Mouse (Mus musculus): ENCODE data around the gene Ctsl.
A peak's percentile ranks its signal among the peaks of the same experiment; 100 is the strongest.

The Ctsl gene

DNA sequence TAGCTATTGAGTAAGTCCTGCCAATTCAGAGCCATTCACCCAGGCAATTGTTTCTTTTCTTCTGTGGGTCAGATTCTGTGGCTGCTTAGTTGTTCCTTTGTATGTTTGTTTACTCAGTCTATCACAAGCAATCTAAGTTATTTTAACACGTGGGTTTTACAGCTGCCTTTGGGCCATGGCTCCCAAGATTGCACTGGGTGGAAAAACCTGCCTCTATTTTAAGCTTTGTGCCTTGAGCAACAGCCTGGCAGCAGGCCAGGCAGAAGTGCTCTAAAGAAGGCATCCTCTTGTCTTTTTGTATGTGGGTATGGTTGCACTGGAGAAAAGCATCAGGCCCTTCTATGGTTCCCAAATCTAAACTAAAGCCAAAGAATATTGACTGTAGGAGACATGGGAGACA, 3.0 kb upstream of the Ctsl start:
- no peak for DNase-seq (ENCODE audit: low spot score)

GRCm38 (mm10) chr13:64369805-64370172, 901 bp downstream of the Ctsl start:
- no peak for DNase-seq (ENCODE audit: low spot score)

DNA sequence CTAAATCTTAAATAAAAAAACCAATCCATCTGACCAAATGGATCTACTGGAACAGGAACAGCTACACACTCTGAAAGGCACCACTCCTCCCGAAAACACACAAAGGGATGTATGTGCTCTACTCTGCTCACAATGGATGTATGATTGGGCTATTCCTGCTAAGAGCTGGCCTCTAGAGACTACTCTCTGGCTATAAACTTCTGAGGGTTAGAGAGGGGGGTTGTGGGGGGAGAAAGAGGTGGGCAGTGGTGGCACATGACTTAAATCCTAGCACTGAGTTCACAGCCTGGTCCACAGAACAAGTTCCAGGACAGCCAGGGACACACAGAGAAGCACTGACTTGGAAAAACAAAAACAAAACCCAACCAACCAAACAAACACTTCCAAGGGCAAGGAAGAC, 2.1 kb downstream of the Ctsl start:
- DNase-seq (ENCODE audit: low spot score), result no peak

GRCm38 (mm10) chr13:64367615-64368014, 3.1 kb downstream of the Ctsl start:
- DNase-seq (ENCODE audit: low spot score), result no peak

- DNase-seq (ENCODE audit: low spot score), result no peak
Observed at GRCm38 (mm10) chr13:64365326-64365725, 5.4 kb downstream of the Ctsl start.

GRCm38 (mm10) chr13:64364258-64364657, 6.4 kb downstream of the Ctsl start:
- DNase-seq (ENCODE audit: low spot score), result no peak

- no peak for DNase-seq (ENCODE audit: low spot score)
Observed at GRCm38 (mm10) chr13:64362139-64362538, 8.6 kb downstream of the Ctsl start.

DNA sequence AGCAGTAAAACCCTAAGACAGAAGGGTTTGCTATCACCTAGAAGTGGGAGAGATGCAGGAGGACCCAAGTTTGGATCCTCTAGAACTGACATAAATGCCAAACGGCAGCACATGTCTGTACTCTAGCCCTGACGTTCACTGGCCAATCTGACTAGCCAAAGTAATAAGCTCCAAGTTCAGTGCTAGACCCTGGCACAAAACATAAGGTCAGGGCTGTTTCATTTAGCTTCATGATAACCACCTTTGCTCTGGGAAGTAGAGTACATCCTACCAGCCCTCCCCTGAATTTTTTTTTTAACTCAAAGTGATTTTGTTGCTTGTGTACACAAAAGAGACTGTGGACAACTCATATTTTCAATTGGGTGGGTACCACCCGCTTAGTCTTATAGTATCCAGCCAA, 9.7 kb downstream of the Ctsl start:
- DNase-seq (ENCODE audit: low spot score), result no peak

- no peak for DNase-seq (ENCODE audit: low spot score)
Observed at GRCm38 (mm10) chr13:64359702-64360101, 11.0 kb downstream of the Ctsl start.

DNA sequence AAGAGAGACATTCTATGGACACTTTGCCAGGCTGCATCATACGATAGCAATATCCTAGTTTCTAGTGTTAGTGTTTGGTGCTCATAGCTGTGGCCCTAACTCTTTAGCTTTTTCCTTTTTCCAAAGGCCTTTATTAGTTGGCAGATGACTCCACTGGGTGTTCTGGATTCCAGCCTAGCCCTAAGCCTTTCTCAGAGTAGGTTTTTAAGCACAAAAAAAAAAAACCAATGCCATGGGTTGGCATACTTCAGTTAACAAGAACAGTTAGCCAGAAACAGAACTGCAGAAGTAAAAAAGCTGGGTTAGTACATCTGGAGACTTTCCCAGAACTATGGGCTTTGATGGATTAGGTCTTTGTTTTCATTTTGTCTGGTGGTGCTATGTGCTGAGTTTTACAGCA, 12.2 kb downstream of the Ctsl start:
- DNase-seq (ENCODE audit: low spot score), result no peak

- no peak for DNase-seq (ENCODE audit: low spot score)
Observed at GRCm38 (mm10) chr13:64357389-64357788, 13.3 kb downstream of the Ctsl start.

GRCm38 (mm10) chr13:64349474-64349873, 21.2 kb downstream of the Ctsl start:
- no peak for DNase-seq (ENCODE audit: low spot score)

DNA sequence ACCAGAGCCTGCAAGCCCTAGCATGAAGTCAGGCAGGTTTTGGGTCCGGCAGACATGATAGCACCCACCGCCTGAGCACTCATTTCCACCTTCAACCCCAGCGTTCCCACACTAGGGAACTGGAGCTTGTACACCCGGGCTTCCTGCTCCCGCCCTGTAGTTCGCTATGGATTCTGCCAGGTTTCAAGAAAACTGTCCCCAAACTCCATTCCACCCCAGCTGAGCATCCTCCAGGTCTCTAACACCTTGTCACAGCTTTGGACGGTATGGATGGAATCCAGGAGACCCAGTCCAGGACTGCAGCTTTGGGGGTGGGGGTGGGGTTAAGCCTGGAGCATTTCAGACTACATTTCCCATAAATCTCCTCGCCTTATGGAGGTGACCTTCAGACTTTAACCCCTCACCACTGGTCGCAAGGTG, 26.6 kb downstream of the Ctsl start:
- peak; percentile 14 for DNase-seq (ENCODE audit: low spot score)

GRCm38 (mm10) chr13:64343598-64343997, 27.1 kb downstream of the Ctsl start:
- DNase-seq (ENCODE audit: low spot score), result no peak

DNA sequence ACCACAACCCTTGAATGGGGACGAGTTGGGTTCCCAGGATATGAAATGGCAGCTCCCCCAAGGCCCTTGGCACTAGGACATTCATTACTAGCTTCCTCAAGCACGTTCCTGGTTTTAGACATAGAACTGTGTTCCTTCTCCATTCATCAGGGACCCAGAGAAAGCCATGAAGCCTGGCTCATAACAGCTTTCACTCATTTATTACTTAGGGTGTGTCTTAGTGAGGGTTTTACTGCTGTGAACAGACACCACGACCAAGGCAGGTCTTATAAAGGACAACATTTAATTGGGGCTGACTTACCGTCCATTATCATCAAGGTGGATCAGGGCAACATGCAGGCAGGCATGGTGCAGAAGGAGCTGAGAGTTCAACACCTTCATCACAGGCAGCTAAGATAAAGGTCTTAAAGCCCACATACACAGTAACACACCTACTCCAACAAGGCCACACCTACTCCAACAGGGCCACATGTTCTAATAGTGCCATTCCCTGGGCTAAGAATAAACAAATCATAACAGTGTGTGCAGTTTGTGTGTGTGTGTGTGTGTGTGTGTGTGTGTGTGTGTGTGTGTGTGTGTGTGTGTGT, 35.1 kb downstream of the Ctsl start:
- no peak for DNase-seq (ENCODE audit: low spot score)

GRCm38 (mm10) chr13:64333102-64333501, 37.6 kb downstream of the Ctsl start:
- DNase-seq (ENCODE audit: low spot score), result no peak

DNA sequence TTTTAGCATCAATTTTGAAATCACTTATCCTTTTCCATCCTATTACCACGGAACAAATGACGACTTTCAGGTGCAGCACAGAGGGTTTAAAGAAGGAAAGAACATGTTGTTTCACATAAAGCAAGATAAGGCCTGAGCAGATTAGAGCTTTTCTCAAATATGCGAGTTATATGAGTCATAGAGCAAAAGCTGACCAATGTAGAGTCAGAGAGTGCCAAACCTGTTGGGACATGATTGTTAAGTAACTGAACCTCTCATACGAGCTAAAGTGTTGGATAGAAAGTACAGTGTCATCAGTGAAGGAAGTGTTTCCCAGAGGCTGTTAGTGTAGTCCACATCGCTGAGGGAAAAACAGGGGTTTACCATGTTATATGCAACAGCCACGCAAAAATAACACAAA, 38.4 kb downstream of the Ctsl start:
- no peak for DNase-seq (ENCODE audit: low spot score)

DNA sequence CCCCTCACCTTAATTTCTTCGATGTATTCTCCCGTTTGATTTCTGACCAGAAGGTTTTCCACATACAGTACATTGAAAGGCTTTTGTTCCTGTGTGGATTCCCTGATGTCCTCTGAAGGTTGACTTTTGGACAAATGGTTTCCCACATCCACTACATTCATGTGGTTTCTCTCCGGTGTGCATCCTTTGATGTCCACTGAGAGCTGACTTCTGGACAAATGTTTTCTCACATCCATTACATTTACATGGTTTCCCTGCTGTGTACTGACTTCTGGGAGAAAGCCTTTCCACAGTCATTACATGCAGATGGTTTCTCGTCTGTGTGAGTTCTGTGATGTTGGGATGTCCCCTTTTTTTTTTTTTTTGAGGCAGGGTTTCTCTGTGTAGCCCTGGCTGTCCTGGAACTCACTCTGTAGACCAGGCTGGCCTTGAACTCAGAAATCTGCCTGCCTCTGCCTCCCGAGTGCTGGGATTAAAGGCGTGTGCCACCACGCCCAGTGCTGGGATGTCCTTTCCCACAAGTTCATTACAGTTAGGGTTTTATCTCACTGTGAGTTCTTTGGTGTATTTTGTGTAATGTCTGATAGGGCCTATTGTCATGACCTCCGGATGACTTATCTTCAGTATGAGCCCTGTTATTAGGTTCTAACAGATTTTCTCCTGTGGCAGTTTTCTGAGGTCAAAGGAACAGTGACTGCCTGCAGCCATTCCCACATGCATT, 48.0 kb downstream of the Ctsl start:
- no peak for DNase-seq (ENCODE audit: low spot score)

DNA sequence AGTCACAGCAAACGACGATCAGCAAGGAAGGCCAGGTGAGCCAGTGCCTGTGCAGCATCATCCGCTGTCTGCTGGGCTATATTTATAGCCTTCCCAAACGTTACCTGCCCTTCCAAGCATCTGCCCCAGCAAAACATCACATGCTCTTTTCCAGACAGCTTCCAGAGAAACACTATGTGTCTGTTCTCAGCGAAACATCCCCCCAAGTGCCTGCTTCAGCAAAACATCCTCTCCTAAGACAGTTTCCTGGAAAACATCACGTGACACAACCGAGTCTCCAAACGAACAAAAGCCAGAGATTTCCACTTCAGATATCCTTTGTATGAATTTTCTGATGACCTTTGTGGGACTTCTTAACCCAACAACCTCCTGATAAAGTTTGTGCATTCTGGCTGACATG, 50.4 kb downstream of the Ctsl start:
- DNase-seq (ENCODE audit: low spot score), result no peak

DNA sequence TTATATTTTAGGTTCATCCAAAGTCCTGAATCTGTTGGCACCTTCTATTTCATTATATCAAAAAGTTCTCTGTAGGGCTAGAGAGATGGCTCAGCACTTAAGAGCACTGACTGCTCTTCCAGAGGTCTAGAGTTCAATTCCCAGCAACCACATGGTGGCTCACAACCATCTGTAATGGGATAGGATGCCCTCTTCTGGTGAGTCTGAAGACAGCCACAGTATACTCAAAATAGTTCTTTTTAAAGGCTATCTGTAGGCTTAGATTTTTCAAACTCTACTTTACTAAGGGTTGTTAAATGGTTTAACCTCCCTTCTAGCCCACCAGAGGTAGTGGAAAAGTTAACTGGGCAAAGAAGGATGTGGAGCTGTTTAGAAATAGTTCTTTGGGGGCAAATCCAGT, 50.9 kb downstream of the Ctsl start:
- no peak for DNase-seq (ENCODE audit: low spot score)

DNA sequence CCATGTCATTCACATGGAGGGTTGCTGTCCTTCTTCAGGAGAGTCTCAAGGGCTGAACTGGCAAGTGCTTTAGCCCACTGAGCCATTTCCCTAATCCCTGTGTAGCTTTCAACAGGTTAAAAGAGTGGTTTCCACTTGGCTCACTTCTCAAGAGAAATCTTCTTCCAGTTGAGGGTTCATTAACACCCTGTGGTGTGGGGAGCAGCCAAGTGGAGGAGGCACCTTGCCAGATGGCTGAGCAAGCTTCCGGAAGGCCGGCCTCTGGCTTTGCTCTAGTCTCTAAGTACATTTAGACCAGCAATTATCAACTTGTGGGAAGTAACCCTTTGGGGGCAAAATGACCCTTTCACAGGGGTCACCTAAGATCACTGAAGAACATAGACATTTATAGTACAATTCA, 52.3 kb downstream of the Ctsl start:
- DNase-seq (ENCODE audit: low spot score), result peak; percentile 22

DNA sequence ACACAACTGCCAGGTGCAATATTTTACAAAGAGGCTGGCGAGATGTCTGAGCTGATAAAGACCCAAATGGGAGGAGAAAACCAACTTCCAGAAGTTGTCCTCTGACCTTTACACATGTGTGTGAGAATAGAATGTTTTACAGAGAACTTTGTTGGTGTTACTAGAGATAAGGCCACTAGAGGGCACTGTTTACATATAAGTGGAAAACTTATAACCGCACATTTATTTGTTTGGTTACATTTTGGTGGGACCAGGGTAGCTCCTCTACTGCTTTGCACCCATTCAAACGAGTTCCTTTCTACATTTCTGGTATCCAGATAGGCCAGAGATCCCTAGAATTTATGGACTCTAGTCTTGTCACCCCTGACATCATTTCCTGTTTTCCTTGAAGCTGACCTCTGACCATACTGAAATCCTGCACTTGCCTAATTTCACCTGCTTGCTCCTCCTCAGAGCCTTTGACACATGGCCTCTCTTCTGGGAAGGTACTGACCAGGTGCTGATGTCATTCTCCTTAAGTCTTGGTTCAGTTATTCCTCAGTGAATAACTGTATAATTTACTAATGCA, 55.1 kb downstream of the Ctsl start:
- DNase-seq (ENCODE audit: low spot score), result peak; percentile 34

GRCm38 (mm10) chr13:64314041-64314440, 56.6 kb downstream of the Ctsl start:
- DNase-seq (ENCODE audit: low spot score), result no peak

DNA sequence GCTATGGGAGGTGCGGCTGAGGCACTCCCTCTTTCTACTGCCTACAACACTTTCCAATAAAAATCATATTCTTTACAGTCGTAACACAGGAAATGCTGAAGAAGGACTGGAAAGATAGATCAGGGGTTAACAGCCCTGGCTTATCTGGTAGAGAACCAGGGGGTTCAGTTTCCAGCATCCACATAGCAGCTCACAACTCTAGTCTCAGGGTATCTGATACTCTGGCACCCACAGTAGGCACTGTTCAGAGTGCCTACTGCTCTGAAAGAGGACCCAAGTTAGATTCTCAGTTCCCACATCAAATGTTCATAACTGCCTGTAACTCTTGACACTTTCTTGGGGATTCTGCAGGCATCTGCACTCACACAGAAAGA, 57.8 kb downstream of the Ctsl start:
- no peak for DNase-seq (ENCODE audit: low spot score)

Data from ovary, postnatal 14 days (tissue).